Mouse (Mus musculus) MEL (cell line): ENCODE data around the gene Evpl.

Experiments
- BHLHE40 ChIP-seq: IDR thresholded peaks from 2 replicates; pipeline ENCODE4 v1.6.1; 2012; ENCODE audit warnings: low read depth, mild to moderate bottlenecking, inconsistent platforms, low read length, improper control_type of control experiment, borderline replicate concordance
- CTCF ChIP-seq, 3 experiments: IDR thresholded peaks in 2 of 3; conservative IDR thresholded peaks in 1 of 3; 2 replicates each; pipeline ENCODE4 v1.5.1; 2011 to 2012; ENCODE audit warnings: low read length in 3 of 3, low read depth in 2 of 3, mild to moderate bottlenecking in 2 of 3, improper control_type of control experiment in 1 of 3, inconsistent platforms in 1 of 3, mixed read lengths in 1 of 3, moderate library complexity in 1 of 3; ENCODE audit not compliant: control insufficient read depth in 1 of 3, insufficient read depth in 1 of 3, poor library complexity in 1 of 3, severe bottlenecking in 1 of 3
- GABPA ChIP-seq: IDR thresholded peaks from 2 replicates; pipeline ENCODE4 v1.6.1; 2012; ENCODE audit warnings: low read depth, mild to moderate bottlenecking, inconsistent platforms, low read length, improper control_type of control experiment, moderate library complexity
- TBP ChIP-seq: IDR thresholded peaks from 2 replicates; pipeline ENCODE4 v1.8.0; 2011; ENCODE audit warnings: low read depth, low read length, improper control_type of control experiment

- TF ChIP-seq CTCF (IDR thresholded peaks at IDR 0.05 in 2 of 3, conservative IDR thresholded peaks at IDR 0.05 in 1 of 3; ENCODE audit: control insufficient read depth in 1 of 3, insufficient read depth in 1 of 3, low read depth in 2 of 3, low read length in 3 of 3, poor library complexity in 1 of 3, severe bottlenecking in 1 of 3) = no peak
- no peak for TF ChIP-seq BHLHE40
- no peak for TF ChIP-seq GABPA
- TF ChIP-seq TBP = no peak
Observed at GRCm38 (mm10) chr11:116209257-116209656, 28.6 kb downstream of the Evpl start.
